ENCODE assay signal across 8 mouse cellular contexts in the genomic region with DNA sequence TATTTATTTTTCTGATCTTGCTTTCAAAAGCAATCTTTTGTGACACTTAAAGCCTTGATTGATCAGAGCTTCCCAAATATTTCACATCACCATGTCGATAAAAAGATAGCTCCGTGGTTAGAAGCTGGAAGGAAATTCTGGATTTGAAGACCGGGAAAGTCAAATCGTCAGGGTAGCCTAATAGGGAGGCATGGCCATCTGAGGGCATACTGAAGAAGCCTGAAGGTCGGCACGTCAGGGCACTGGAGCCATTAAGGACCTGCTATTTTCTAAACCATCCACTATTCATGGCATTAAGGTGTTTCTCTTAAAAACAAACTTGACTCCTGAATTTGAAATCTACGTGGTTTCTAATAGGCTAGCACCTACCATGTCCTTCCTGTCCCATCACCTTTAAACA. TPM values are rescaled to one million over a fixed set of nuclear protein-coding genes. Genes with fewer than 3 reads are reported as not detected.
DNase-seq lines count a peak whose midpoint lies in the region; ATAC-seq lines count a peak whose summit lies in the region.

No protein-coding gene starts in this region.

- H3K27me3 ChIP-seq in megakaryocyte, embryonic 14.5 days (replicated peaks), result no peaks in the 10 kb centered on the region
- H3K27me3 ChIP-seq in heart, embryonic 15.5 days, result no peaks in the 10 kb centered on the region
- no peaks in the 10 kb centered on the region for H3K27me3 ChIP-seq in limb, embryonic 15.5 days
- no peaks in the 10 kb centered on the region for H3K27me3 ChIP-seq in stomach, embryonic 14.5 days (ENCODE audit: control insufficient read depth, insufficient read depth, low read length)

- no peaks in the 10 kb centered on the region for H3K9me3 ChIP-seq in megakaryocyte, embryonic 14.5 days
- H3K9me3 ChIP-seq in heart, embryonic 15.5 days (replicated peaks), result no peaks in the 10 kb centered on the region
- H3K9me3 ChIP-seq in limb, embryonic 15.5 days, result no peaks in the 10 kb centered on the region
- H3K9me3 ChIP-seq in stomach, embryonic 14.5 days (ENCODE audit: control insufficient read depth, low read depth, low read length), result no peaks in the 10 kb centered on the region

- peak overlapping the region; percentile 94 for H3K9ac ChIP-seq in heart, embryonic 15.5 days
- no peak overlapping the region for H3K9ac ChIP-seq in limb, embryonic 15.5 days
- no peak overlapping the region for H3K9ac ChIP-seq in stomach, embryonic 14.5 days (replicated peaks; ENCODE audit: low read depth, low read length)

- DNase-seq in layer of hippocampus, postnatal 36 days, result no peak
- no peak for DNase-seq in left cerebral cortex, adult 8-10 months (ENCODE audit: low spot score in 2 of 2)
- DNase-seq in yolk sac, embryonic 10.5 days (ENCODE audit: low spot score), result no peak

- 28% methylated on average over 7 of the region's 7 CpGs for WGBS in heart, embryonic 15.5 days
- WGBS in limb, embryonic 15.5 days, result 34% methylated on average over 7 of the region's 7 CpGs
- 31% methylated on average over 7 of the region's 7 CpGs for WGBS in stomach, embryonic 14.5 days

- H3K4me3 ChIP-seq in megakaryocyte, embryonic 14.5 days (replicated peaks), result peak overlapping the region; percentile 99
- H3K4me3 ChIP-seq in heart, embryonic 15.5 days, result peak overlapping the region; percentile 94
- H3K4me3 ChIP-seq in limb, embryonic 15.5 days, result peak overlapping the region; percentile 78
- peak overlapping the region; percentile 48 for H3K4me3 ChIP-seq in stomach, embryonic 14.5 days (ENCODE audit: low read depth, low read length)

- ATAC-seq in megakaryocyte, adult 5-6 weeks (ENCODE audit: poor library complexity, severe bottlenecking), result no peak
- no peak for ATAC-seq in heart, embryonic 15.5 days (replicated peaks; ENCODE audit: insufficient number of reproducible peaks, insufficient read depth, low FRiP score, low read depth)
- no peak for ATAC-seq in limb, embryonic 15.5 days (ENCODE audit: insufficient number of reproducible peaks, low FRiP score, low TSS enrichment, low read depth)
- ATAC-seq in stomach, embryonic 14.5 days (ENCODE audit: insufficient number of reproducible peaks, insufficient read depth, low FRiP score, low read depth), result no peak

- peak overlapping the region; percentile 92 for H3K4me2 ChIP-seq in heart, embryonic 15.5 days
- H3K4me2 ChIP-seq in limb, embryonic 15.5 days, result peak overlapping the region; percentile 85
- H3K4me2 ChIP-seq in stomach, embryonic 14.5 days (replicated peaks; ENCODE audit: low read depth, low read length), result peak overlapping the region; percentile 85

- no peak overlapping the region for H3K27ac ChIP-seq in heart, embryonic 15.5 days
- no peak overlapping the region for H3K27ac ChIP-seq in limb, embryonic 15.5 days
- no peak overlapping the region for H3K27ac ChIP-seq in stomach, embryonic 14.5 days (ENCODE audit: low read length)

- H3K36me3 ChIP-seq in megakaryocyte, embryonic 14.5 days (replicated peaks; ENCODE audit: low read length), result peaks cover 15% of the 10 kb centered on the region
- no peaks in the 10 kb centered on the region for H3K36me3 ChIP-seq in heart, embryonic 15.5 days
- no peaks in the 10 kb centered on the region for H3K36me3 ChIP-seq in limb, embryonic 15.5 days
- no peaks in the 10 kb centered on the region for H3K36me3 ChIP-seq in stomach, embryonic 14.5 days (ENCODE audit: control insufficient read depth, insufficient read depth, low read length)

- peaks cover 73% of the 10 kb centered on the region for H3K4me1 ChIP-seq in megakaryocyte, embryonic 14.5 days
- peaks cover 10% of the 10 kb centered on the region for H3K4me1 ChIP-seq in heart, embryonic 15.5 days (replicated peaks)
- H3K4me1 ChIP-seq in limb, embryonic 15.5 days, result peaks cover 7% of the 10 kb centered on the region
- 0 out of 2 replicates have a peak, but pooled peaks cover 6% of the 10 kb centered on the region for H3K4me1 ChIP-seq in stomach, embryonic 14.5 days (ENCODE audit: control insufficient read depth, insufficient read depth, low read length)

RNA-seq across cellular contexts. Expression of a gene that starts 2.1 kb away (rescaled TPM):
- polyA plus RNA-seq in megakaryocyte, embryonic 14.5 days (2012; ENCODE audit: insufficient read depth, low replicate concordance), result 157 and 159 TPM in 2 replicates
- total RNA-seq in megakaryocyte, adult 5-6 weeks (2015), result 9.4 and 15.6 TPM in 2 replicates
- total RNA-seq in megakaryocyte, adult 5-6 weeks (2017), result 11.9 and 17.3 TPM in 2 replicates
- polyA plus RNA-seq in heart, embryonic 15.5 days (2015; fragmentation: Nextera tagmentation; extraction: Ambion mirVana), result 16.5 and 17.5 TPM in 2 replicates
- polyA plus RNA-seq in limb, embryonic 15.5 days (2015; fragmentation: Nextera tagmentation; extraction: Ambion mirVana), result 16.0 and 16.9 TPM in 2 replicates
- 9.7 and 11.1 TPM in 2 replicates for polyA plus RNA-seq in stomach, embryonic 14.5 days (2014; fragmentation: Nextera tagmentation; extraction: Ambion mirVana)
- 10 to 100 TPM; 14.3 to 18.2 TPM for total RNA-seq in layer of hippocampus, postnatal 36 days (2021)
- 10 to 100 TPM; 20.8 to 26.6 (median 23.1) TPM for total RNA-seq in left cerebral cortex, adult 8-10 months (2022)

Comparison
In these comparisons a context has a peak if more than half of its experiments do, and no peak if none do; other contexts are left out.
1. H3K4me3 ChIP-seq: peak in every context shown above with its lines; median percentile 99 in megakaryocyte, embryonic 14.5 days; 94 in heart, embryonic 15.5 days; 78 in limb, embryonic 15.5 days; 48 in stomach, embryonic 14.5 days.